Mouse (Mus musculus) MEL (cell line): Measurements from ENCODE around the gene Nr2e3.

Experiments
- CHD2 ChIP-seq: IDR thresholded peaks from 2 replicates; pipeline ENCODE4 v1.6.1; 2011; ENCODE audit warnings: low read length, improper control_type of control experiment
- CTCF ChIP-seq, 3 experiments: IDR thresholded peaks in 2 of 3; conservative IDR thresholded peaks in 1 of 3; 2 replicates each; pipeline ENCODE4 v1.5.1; 2011 to 2012; ENCODE audit warnings: low read length in 3 of 3, low read depth in 2 of 3, mild to moderate bottlenecking in 2 of 3, improper control_type of control experiment in 1 of 3, inconsistent platforms in 1 of 3, mixed read lengths in 1 of 3, moderate library complexity in 1 of 3; ENCODE audit not compliant: control insufficient read depth in 1 of 3, insufficient read depth in 1 of 3, poor library complexity in 1 of 3, severe bottlenecking in 1 of 3
- E2F4 ChIP-seq: IDR thresholded peaks from 2 replicates; pipeline ENCODE4 v1.6.1; 2011; ENCODE audit warnings: low read depth, low read length, improper control_type of control experiment, borderline replicate concordance
- EP300 ChIP-seq, 2 experiments: IDR thresholded peaks; 2 replicates each; pipeline ENCODE4 v1.6.1; 2011; ENCODE audit warnings: improper control_type of control experiment in 2 of 2, low read length in 2 of 2, low read depth in 1 of 2, mild to moderate bottlenecking in 1 of 2
- KAT2A ChIP-seq: conservative IDR thresholded peaks from 2 replicates; pipeline ENCODE4 v1.6.1; 2012; ENCODE audit warnings: low read depth, low read length, improper control_type of control experiment, inconsistent platforms
- MAFK ChIP-seq: IDR thresholded peaks from 2 replicates; pipeline ENCODE4 v1.6.1; 2011; ENCODE audit warnings: low read depth, mild to moderate bottlenecking, low read length, improper control_type of control experiment, borderline replicate concordance
- POLR2AphosphoS2 ChIP-seq: IDR thresholded peaks from 2 replicates; pipeline ENCODE4 v1.6.1; 2011; ENCODE audit warnings: low read length, improper control_type of control experiment

- TF ChIP-seq CTCF (IDR thresholded peaks at IDR 0.05 in 2 of 3, conservative IDR thresholded peaks at IDR 0.05 in 1 of 3; ENCODE audit: control insufficient read depth in 1 of 3, insufficient read depth in 1 of 3, low read depth in 2 of 3, low read length in 3 of 3, poor library complexity in 1 of 3, severe bottlenecking in 1 of 3), result no peak
- no peak for TF ChIP-seq MAFK
- TF ChIP-seq KAT2A, result no peak
- no peak for TF ChIP-seq CHD2
- no peak for TF ChIP-seq POLR2AphosphoS2
- no peak for TF ChIP-seq E2F4
- TF ChIP-seq EP300 (IDR thresholded peaks at IDR 0.05; ENCODE audit: low read depth in 1 of 2, low read length in 2 of 2), result no peak
These were observed 21.9 kb downstream of the Nr2e3 start for GRCm38 (mm10) chr9:59938529-59938928.
